Mouse (Mus musculus): ENCODE results near the gene Omg.

DNA sequence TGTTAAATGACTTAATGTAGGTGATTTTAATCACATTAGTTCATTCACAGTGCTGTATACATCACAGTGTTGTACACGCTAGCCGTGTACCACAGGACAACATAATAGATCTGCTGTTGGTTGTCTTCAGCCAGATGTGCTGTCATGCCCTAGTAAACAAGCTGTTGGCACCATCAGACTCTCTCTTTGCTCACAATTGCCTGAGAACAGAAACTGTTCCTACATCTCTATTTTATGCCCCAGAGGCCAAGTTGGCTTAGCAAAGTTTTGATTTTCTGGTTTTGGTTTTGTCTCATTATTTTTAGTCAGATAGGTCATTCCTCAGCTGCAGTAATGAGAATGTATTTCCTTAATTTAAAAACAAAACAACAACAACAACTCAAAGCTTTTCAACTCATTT, 25.9 kb upstream of the Omg start:
- no peak for TF ChIP-seq CTCF (IDR thresholded peaks at IDR 0.05; ENCODE audit: low read depth)
- TF ChIP-seq EP300 (IDR thresholded peaks at IDR 0.05; ENCODE audit: low read depth) = no peak
